Mouse (Mus musculus): Measurements from ENCODE around the gene Tmem202.

Tmem202 gene

GRCm38 (mm10) chr9:59533889-59534288, 5.8 kb downstream of the Tmem202 start:
- DNase-seq (ENCODE audit: low read depth, low spot score): no peak

GRCm38 (mm10) chr9:59533422-59533821, 6.2 kb downstream of the Tmem202 start:
- DNase-seq (ENCODE audit: low read depth, low spot score): no peak

- DNase-seq (ENCODE audit: low read depth, low spot score): no peak
Measured at GRCm38 (mm10) chr9:59531645-59532044, 8.0 kb downstream of the Tmem202 start.

GRCm38 (mm10) chr9:59528274-59528673, 11.4 kb downstream of the Tmem202 start:
- DNase-seq (ENCODE audit: low read depth, low spot score): no peak

- no peak for DNase-seq (ENCODE audit: low read depth, low spot score)
Measured at GRCm38 (mm10) chr9:59527580-59527979, 12.1 kb downstream of the Tmem202 start.

- DNase-seq (ENCODE audit: low read depth, low spot score): no peak
Measured at GRCm38 (mm10) chr9:59526727-59527126, 12.9 kb downstream of the Tmem202 start.

GRCm38 (mm10) chr9:59522906-59523305, 16.7 kb downstream of the Tmem202 start:
- no peak for DNase-seq (ENCODE audit: low read depth, low spot score)

- DNase-seq (ENCODE audit: low read depth, low spot score): no peak
Measured at GRCm38 (mm10) chr9:59519396-59519795, 20.3 kb downstream of the Tmem202 start.

GRCm38 (mm10) chr9:59518976-59519375, 20.7 kb downstream of the Tmem202 start:
- DNase-seq (ENCODE audit: low read depth, low spot score): no peak

- no peak for DNase-seq (ENCODE audit: low read depth, low spot score)
Measured at GRCm38 (mm10) chr9:59517127-59517526, 22.5 kb downstream of the Tmem202 start.

- DNase-seq (ENCODE audit: low read depth, low spot score): no peak
Measured at GRCm38 (mm10) chr9:59515069-59515468, 24.6 kb downstream of the Tmem202 start.

GRCm38 (mm10) chr9:59512381-59512780, 27.3 kb downstream of the Tmem202 start:
- DNase-seq (ENCODE audit: low read depth, low spot score): no peak

GRCm38 (mm10) chr9:59508146-59508545, 31.5 kb downstream of the Tmem202 start:
- no peak for DNase-seq (ENCODE audit: low read depth, low spot score)

GRCm38 (mm10) chr9:59487331-59487730, 52.3 kb downstream of the Tmem202 start:
- no peak for DNase-seq (ENCODE audit: low read depth, low spot score)

- DNase-seq (ENCODE audit: low read depth, low spot score): peak; percentile 99
Measured at GRCm38 (mm10) chr9:59486549-59487065, 53.0 kb downstream of the Tmem202 start, which contains the start of gene Arih1. TSS of gene Arih1 (minus strand) at chr9:59486618.

GRCm38 (mm10) chr9:59486076-59486518, 53.5 kb downstream of the Tmem202 start:
- DNase-seq (ENCODE audit: low read depth, low spot score): peak; percentile 41

- peak; percentile 20 for DNase-seq (ENCODE audit: low read depth, low spot score)
Measured at GRCm38 (mm10) chr9:59485511-59486075, 54.1 kb downstream of the Tmem202 start.

- no peak for DNase-seq (ENCODE audit: low read depth, low spot score)
Measured at GRCm38 (mm10) chr9:59484760-59485159, 54.9 kb downstream of the Tmem202 start.

GRCm38 (mm10) chr9:59482419-59482818, 57.2 kb downstream of the Tmem202 start:
- DNase-seq (ENCODE audit: low read depth, low spot score): no peak

GRCm38 (mm10) chr9:59476617-59477016, 63.0 kb downstream of the Tmem202 start:
- no peak for DNase-seq (ENCODE audit: low read depth, low spot score)

- no peak for DNase-seq (ENCODE audit: low read depth, low spot score)
Measured at GRCm38 (mm10) chr9:59474838-59475237, 64.8 kb downstream of the Tmem202 start.

- DNase-seq (ENCODE audit: low read depth, low spot score): no peak
Measured at GRCm38 (mm10) chr9:59473171-59473570, 66.5 kb downstream of the Tmem202 start.

GRCm38 (mm10) chr9:59469446-59469845, 70.2 kb downstream of the Tmem202 start:
- DNase-seq (ENCODE audit: low read depth, low spot score): no peak
